Mouse (Mus musculus) thymus, adult 2 months (tissue): ENCODE measurements at regions not wholly inside any gene's neighbourhood (a gene's known extent, or its start where the extent isn't known, plus 50 kb on each side); places are given as distances from the start of the nearest gene placed in this dataset.

Experiments
- DNase-seq: peaks from one replicate; pipeline ENCODE4 v3.0.0; 2021
- H3K27ac ChIP-seq: fragments of 200-500 bp; 2 replicates; pipeline ENCODE4 v1.5.1; 2012; ENCODE audit warnings: low read length, control low read depth; ENCODE audit not compliant: control insufficient read depth, insufficient read depth
- H3K27me3 ChIP-seq: fragments of 200-500 bp; 2 replicates; pipeline ENCODE4 v1.6.1; 2012; ENCODE audit warnings: mild to moderate bottlenecking, low read length, moderate library complexity, mixed read lengths; ENCODE audit not compliant: control insufficient read depth, insufficient read depth
- H3K36me3 ChIP-seq: fragments of 200-500 bp; 2 replicates; pipeline ENCODE4 v1.6.1; 2012; ENCODE audit warnings: mild to moderate bottlenecking, low read length, moderate library complexity; ENCODE audit not compliant: control insufficient read depth, insufficient read depth
- H3K4me1 ChIP-seq: fragments of 200-500 bp; replicated peaks from 2 replicates; pipeline ENCODE4 v1.6.1; 2012; ENCODE audit warnings: low read length; ENCODE audit not compliant: control insufficient read depth, insufficient read depth
- H3K4me3 ChIP-seq: fragments of 200-500 bp; 2 replicates; pipeline ENCODE4 v1.5.1; 2012; ENCODE audit warnings: mild to moderate bottlenecking, low read length, control low read depth, moderate library complexity; ENCODE audit not compliant: control insufficient read depth, insufficient read depth
- CTCF ChIP-seq: fragments of 200-500 bp; IDR thresholded peaks from 2 replicates; pipeline ENCODE4 v1.5.1; 2012; ENCODE audit warnings: mild to moderate bottlenecking, control low read depth, low read length, moderate library complexity, borderline replicate concordance; ENCODE audit not compliant: control insufficient read depth, poor library complexity, insufficient read depth; ENCODE audit errors: extremely low read depth
- POLR2A ChIP-seq: fragments of 200-500 bp; IDR thresholded peaks from 2 replicates; pipeline ENCODE4 v1.6.1; 2012; ENCODE audit warnings: mild to moderate bottlenecking, low read length, control low read depth, moderate library complexity; ENCODE audit not compliant: control insufficient read depth, poor library complexity, insufficient read depth; ENCODE audit errors: extremely low read depth
- WGBS: fragments of 180-500 bp; shearing (Covaris S2); methylation state at CpG from one replicate; pipeline ENCODE4 v1.1.7; 2018; 5-methylcytosine and 5-hydroxymethylcytosine counted together

- no peak overlapping the region for H3K27ac ChIP-seq
- H3K36me3 ChIP-seq: no peaks in the 10 kb centered on the region
- TF ChIP-seq POLR2A (no peak), CTCF (no peak)
- no peaks in the 10 kb centered on the region for H3K4me1 ChIP-seq
- no peaks in the 10 kb centered on the region for H3K27me3 ChIP-seq
- H3K4me3 ChIP-seq: no peak overlapping the region
- WGBS: 49% methylated on average over 6 of the region's 6 CpGs
- no peak for DNase-seq
These were observed 554.2 kb downstream of the Dok5 start for GRCm38 (mm10) chr2:171285719-171286394.

GRCm38 (mm10) chr2:171280132-171280531 is 548.5 kb downstream of the Dok5 start:
- Histone ChIP-seq H3K36me3 (no peaks in the 10 kb centered on the region), H3K4me1 (no peaks in the 10 kb centered on the region), H3K27ac (no peak overlapping the region), H3K4me3 (no peak overlapping the region), H3K27me3 (no peaks in the 10 kb centered on the region)
- no peak for DNase-seq
- WGBS: 76% methylated on average over 3 of the region's 3 CpGs
- TF ChIP-seq POLR2A (no peak), CTCF (no peak)

DNA sequence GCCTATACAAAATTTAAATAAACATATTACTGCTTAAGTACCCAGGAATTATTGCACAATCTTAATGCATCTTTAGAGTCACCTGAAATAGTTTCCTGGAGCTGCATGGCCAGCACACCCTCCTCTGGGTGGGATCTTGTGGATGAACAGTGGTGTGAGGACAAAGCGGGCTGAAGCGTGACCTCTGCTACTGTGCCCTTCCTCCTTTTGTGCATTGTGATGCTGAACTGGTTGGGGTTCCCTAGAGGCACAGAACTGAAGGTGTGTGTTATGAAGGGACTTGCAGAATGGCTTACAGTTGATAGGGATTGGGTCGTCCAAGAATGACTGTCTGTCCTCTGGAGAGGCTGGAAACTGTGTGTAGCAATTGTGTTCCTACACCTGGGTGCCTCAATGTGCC is 547.7 kb downstream of the Dok5 start:
- no peaks in the 10 kb centered on the region for H3K27me3 ChIP-seq
- TF ChIP-seq POLR2A (no peak), CTCF (no peak)
- DNase-seq: no peak
- no peaks in the 10 kb centered on the region for H3K36me3 ChIP-seq
- H3K27ac ChIP-seq: no peak overlapping the region
- H3K4me3 ChIP-seq: no peak overlapping the region
- H3K4me1 ChIP-seq: no peaks in the 10 kb centered on the region
- WGBS: 83% methylated on average over 3 of the region's 3 CpGs

DNA sequence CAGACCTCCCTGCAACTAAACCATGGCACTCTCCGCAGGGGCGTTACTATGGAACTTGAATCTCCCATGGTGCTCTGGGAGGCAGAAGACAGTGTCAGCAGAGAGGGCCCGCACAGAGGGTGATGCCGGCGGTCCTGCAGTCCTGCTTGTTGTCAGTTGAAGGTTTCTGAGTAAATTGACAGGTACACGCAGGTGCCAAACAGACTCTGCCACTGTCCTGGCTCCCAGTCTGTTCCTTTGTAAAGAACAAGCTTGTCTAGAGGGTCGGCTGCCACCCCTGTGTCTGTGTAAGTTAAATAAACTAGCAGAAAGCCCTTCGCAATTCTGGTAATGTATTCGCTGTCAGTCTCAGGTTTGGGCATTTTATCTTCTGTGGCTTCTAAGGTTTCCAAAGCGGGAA is 521.6 kb downstream of the Dok5 start:
- no peak overlapping the region for H3K4me3 ChIP-seq
- DNase-seq: no peak
- no peaks in the 10 kb centered on the region for H3K27me3 ChIP-seq
- 70% methylated on average over 10 of the region's 10 CpGs for WGBS
- no peaks in the 10 kb centered on the region for H3K4me1 ChIP-seq
- no peak overlapping the region for H3K27ac ChIP-seq
- no peak for TF ChIP-seq POLR2A
- no peak for TF ChIP-seq CTCF
- H3K36me3 ChIP-seq: no peaks in the 10 kb centered on the region

DNA sequence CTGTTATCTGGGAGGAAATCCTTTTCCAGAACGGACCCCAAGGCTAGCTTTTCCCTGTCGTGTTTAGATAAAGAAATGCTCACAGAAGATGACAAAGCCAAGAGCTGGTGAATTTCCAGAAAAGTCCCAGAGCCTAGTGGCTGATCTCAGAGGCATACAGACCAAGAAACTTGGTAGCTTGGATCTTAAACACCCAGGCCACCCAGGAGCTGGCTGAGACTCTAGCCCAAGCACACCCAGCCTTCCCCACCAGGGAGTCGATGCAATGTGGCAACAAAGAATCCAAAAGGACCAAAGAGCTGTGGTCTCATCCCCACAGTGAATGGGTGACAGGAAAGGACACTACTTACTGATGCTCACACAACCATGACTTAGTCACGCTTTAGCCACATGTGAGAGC is 513.8 kb downstream of the Dok5 start:
- H3K36me3 ChIP-seq: no peaks in the 10 kb centered on the region
- no peaks in the 10 kb centered on the region for H3K27me3 ChIP-seq
- WGBS: 54% methylated on average over 4 of the region's 4 CpGs
- DNase-seq: no peak
- H3K4me3 ChIP-seq: no peak overlapping the region
- no peak overlapping the region for H3K27ac ChIP-seq
- TF ChIP-seq POLR2A (no peak), CTCF (no peak)
- H3K4me1 ChIP-seq: no peaks in the 10 kb centered on the region

DNA sequence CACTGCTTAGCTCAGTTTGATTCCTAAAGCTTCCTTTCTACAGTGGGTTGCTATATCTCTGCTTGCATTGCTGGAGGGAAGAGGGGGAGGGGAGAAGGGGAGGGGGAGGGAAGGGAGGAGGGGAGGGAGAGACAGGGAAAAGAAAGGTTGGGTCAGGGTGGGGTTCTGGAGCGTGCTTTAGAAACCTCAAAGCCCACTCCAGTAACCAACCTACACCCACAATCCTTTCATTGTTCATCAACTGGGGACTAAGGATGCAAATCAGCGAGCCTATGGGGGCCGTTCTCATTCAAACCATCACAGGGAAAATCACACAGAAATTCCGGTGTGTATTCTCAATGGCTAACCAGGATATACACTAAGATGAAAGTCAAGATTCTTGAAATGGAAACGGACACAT is 510.7 kb downstream of the Dok5 start:
- H3K27me3 ChIP-seq: no peaks in the 10 kb centered on the region
- H3K4me1 ChIP-seq: no peaks in the 10 kb centered on the region
- DNase-seq: no peak
- no peak overlapping the region for H3K4me3 ChIP-seq
- no peak for TF ChIP-seq CTCF
- TF ChIP-seq POLR2A: no peak
- 86% methylated on average over 5 of the region's 5 CpGs for WGBS
- no peaks in the 10 kb centered on the region for H3K36me3 ChIP-seq
- H3K27ac ChIP-seq: no peak overlapping the region

- Histone ChIP-seq H3K4me1 (no peaks in the 10 kb centered on the region), H3K27ac (no peak overlapping the region), H3K4me3 (no peak overlapping the region), H3K27me3 (no peaks in the 10 kb centered on the region), H3K36me3 (no peaks in the 10 kb centered on the region)
- DNase-seq: no peak
- TF ChIP-seq CTCF (no peak), POLR2A (no peak)
- 79% methylated on average over 8 of the region's 8 CpGs for WGBS
These were observed 505.8 kb downstream of the Dok5 start for GRCm38 (mm10) chr2:171237276-171237960.

- H3K4me3 ChIP-seq: no peak overlapping the region
- H3K4me1 ChIP-seq: no peaks in the 10 kb centered on the region
- no peaks in the 10 kb centered on the region for H3K27me3 ChIP-seq
- H3K36me3 ChIP-seq: no peaks in the 10 kb centered on the region
- TF ChIP-seq POLR2A (no peak), CTCF (no peak)
- H3K27ac ChIP-seq: no peak overlapping the region
- no peak for DNase-seq
These were observed 501.2 kb downstream of the Dok5 start for GRCm38 (mm10) chr2:171232812-171233211.
